Mouse (Mus musculus): ENCODE data around the gene Vmn1r227.

The Vmn1r227 gene

DNA sequence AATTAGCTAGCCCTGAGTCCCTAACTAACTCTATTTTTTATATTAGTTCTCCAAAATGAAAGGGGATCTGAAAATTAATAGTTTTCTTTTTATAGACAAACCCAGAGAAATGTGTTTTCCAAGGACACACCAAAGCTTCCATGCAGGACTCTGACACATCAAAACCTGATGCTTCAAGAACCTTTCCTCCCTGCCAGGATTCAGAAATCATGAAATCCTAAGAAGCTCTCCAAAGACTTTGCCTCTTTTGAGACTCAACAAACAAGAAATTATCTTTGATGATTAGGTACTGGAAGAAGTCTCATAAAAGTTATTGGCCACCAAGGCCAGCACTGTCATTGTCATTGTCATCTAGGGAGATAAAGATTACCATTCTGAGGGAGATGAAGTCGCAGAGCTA is at the start of gene Vmn1r227:
Gene Vmn1r227, plus strand, starts transcription at position 301 of the 400 bp plus-strand sequence.
- in situ Hi-C loops (cut with MboI, MseI), result no loop called here

- in situ Hi-C loops (cut with MboI, MseI), result no loop called here
Measured at GRCm38 (mm10) chr17:20682543-20682942, 47.1 kb upstream of the Vmn1r227 start, which contains the start of gene Vmn1r226. Vmn1r226 (plus strand) TSS chr17:20682843.

- in situ Hi-C loops (cut with MboI, MseI), result no loop called here
Measured at GRCm38 (mm10) chr17:20786057-20786456, 56.4 kb downstream of the Vmn1r227 start, which contains the start of gene Vmn1r228. Vmn1r228 (minus strand) TSS chr17:20786157.
